Mouse (Mus musculus): ENCODE measurements at regions not wholly inside any gene's neighbourhood (a gene's known extent, or its start where the extent isn't known, plus 50 kb on each side); places are given as distances from the start of the nearest gene placed in this dataset.

- Histone ChIP-seq H3K4me3 (no peak overlapping the region), H3K36me3 (no peaks in the 10 kb centered on the region), H3K27ac (ENCODE audit: poor library complexity, severe bottlenecking) (no peak overlapping the region), H3K4me1 (replicated peaks) (peaks cover 6% of the 10 kb centered on the region; the same call in 1 of the 2 replicates), H3K9ac (no peak overlapping the region), H3K9me3 (replicated peaks) (no peaks in the 10 kb centered on the region), H3K4me2 (no peak overlapping the region), H3K27me3 (replicated peaks) (no peaks in the 10 kb centered on the region)
- 44% methylated on average over 3 of the region's 3 CpGs for WGBS
- ATAC-seq (ENCODE audit: insufficient number of reproducible peaks, low FRiP score): no peak
Observed at GRCm38 (mm10) chr6:98872334-98872733, 529.8 kb upstream of the Gm765 start.

- Histone ChIP-seq H3K4me3 (no peak overlapping the region), H3K36me3 (no peaks in the 10 kb centered on the region), H3K27ac (ENCODE audit: poor library complexity, severe bottlenecking) (no peak overlapping the region), H3K9ac (no peak overlapping the region), H3K9me3 (replicated peaks) (no peaks in the 10 kb centered on the region), H3K27me3 (replicated peaks) (no peaks in the 10 kb centered on the region), H3K4me1 (replicated peaks) (peaks cover 6% of the 10 kb centered on the region; the same call in 1 of the 2 replicates), H3K4me2 (no peak overlapping the region)
- 64% methylated on average over 6 of the region's 6 CpGs for WGBS
- ATAC-seq (ENCODE audit: insufficient number of reproducible peaks, low FRiP score): no peak
Observed at GRCm38 (mm10) chr6:98869772-98870171, 527.2 kb upstream of the Gm765 start.

- H3K27me3 ChIP-seq (replicated peaks): no peaks in the 10 kb centered on the region
- H3K27ac ChIP-seq (ENCODE audit: poor library complexity, severe bottlenecking): no peak overlapping the region
- H3K4me3 ChIP-seq: no peak overlapping the region
- no peaks in the 10 kb centered on the region for H3K4me1 ChIP-seq (replicated peaks)
- H3K9ac ChIP-seq: no peak overlapping the region
- no peak for ATAC-seq (ENCODE audit: insufficient number of reproducible peaks, low FRiP score)
- no peak overlapping the region for H3K4me2 ChIP-seq
- no peaks in the 10 kb centered on the region for H3K36me3 ChIP-seq
- H3K9me3 ChIP-seq (replicated peaks): no peaks in the 10 kb centered on the region
- 65% methylated on average over 2 of the region's 2 CpGs for whole genome bisulfite sequencing
Observed at GRCm38 (mm10) chr6:98864306-98864705, 521.8 kb upstream of the Gm765 start.

- no peak for ATAC-seq (ENCODE audit: insufficient number of reproducible peaks, low FRiP score)
- 0 out of 2 replicates have a peak, but pooled peaks cover 3% of the 10 kb centered on the region for H3K4me1 ChIP-seq (replicated peaks)
- no peaks in the 10 kb centered on the region for H3K9me3 ChIP-seq (replicated peaks)
- H3K9ac ChIP-seq: no peak overlapping the region
- no peak overlapping the region for H3K27ac ChIP-seq (ENCODE audit: poor library complexity, severe bottlenecking)
- WGBS: 70% methylated on average over 1 of the region's 1 CpGs
- H3K27me3 ChIP-seq (replicated peaks): no peaks in the 10 kb centered on the region
- no peak overlapping the region for H3K4me2 ChIP-seq
- no peaks in the 10 kb centered on the region for H3K36me3 ChIP-seq
- no peak overlapping the region for H3K4me3 ChIP-seq
Observed at GRCm38 (mm10) chr6:98855958-98856357, 513.4 kb upstream of the Gm765 start.

- no peak overlapping the region for H3K9ac ChIP-seq
Observed at GRCm38 (mm10) chr6:98850906-98851305, 508.4 kb upstream of the Gm765 start.

GRCm38 (mm10) chr6:98848835-98849234 lies 506.3 kb upstream of the Gm765 start:
- Histone ChIP-seq H3K9me3 (replicated peaks) (no peaks in the 10 kb centered on the region), H3K27ac (ENCODE audit: poor library complexity, severe bottlenecking) (no peak overlapping the region), H3K36me3 (no peaks in the 10 kb centered on the region), H3K4me1 (replicated peaks) (peaks cover 9% of the 10 kb centered on the region), H3K27me3 (replicated peaks) (no peaks in the 10 kb centered on the region), H3K4me3 (no peak overlapping the region), H3K9ac (no peak overlapping the region), H3K4me2 (no peak overlapping the region)
- 75% methylated on average over 1 of the region's 1 CpGs for WGBS
- no peak for ATAC-seq (ENCODE audit: insufficient number of reproducible peaks, low FRiP score)

More at GRCm38 (mm10) chr6:98850906-98851305, 508.4 kb upstream of the Gm765 start:
- Histone ChIP-seq H3K27me3 (replicated peaks) (no peaks in the 10 kb centered on the region), H3K4me3 (no peak overlapping the region), H3K4me1 (replicated peaks) (0 out of 2 replicates have a peak, but pooled peaks cover 3% of the 10 kb centered on the region), H3K4me2 (no peak overlapping the region), H3K27ac (ENCODE audit: poor library complexity, severe bottlenecking) (no peak overlapping the region), H3K36me3 (no peaks in the 10 kb centered on the region), H3K9me3 (replicated peaks) (no peaks in the 10 kb centered on the region)
- ATAC-seq (ENCODE audit: insufficient number of reproducible peaks, low FRiP score): no peak
- 83% methylated on average over 2 of the region's 2 CpGs for WGBS

- no peak for ATAC-seq (ENCODE audit: insufficient number of reproducible peaks, low FRiP score)
- no peak overlapping the region for H3K4me2 ChIP-seq
- H3K27ac ChIP-seq (ENCODE audit: poor library complexity, severe bottlenecking): no peak overlapping the region
- H3K9me3 ChIP-seq (replicated peaks): no peaks in the 10 kb centered on the region
- no peaks in the 10 kb centered on the region for H3K27me3 ChIP-seq (replicated peaks)
- WGBS: 59% methylated on average over 5 of the region's 5 CpGs
- H3K4me3 ChIP-seq: no peak overlapping the region
- H3K4me1 ChIP-seq (replicated peaks): peaks cover 18% of the 10 kb centered on the region
- no peaks in the 10 kb centered on the region for H3K36me3 ChIP-seq
- no peak overlapping the region for H3K9ac ChIP-seq
Observed at GRCm38 (mm10) chr6:98846001-98846695, 503.6 kb upstream of the Gm765 start.

- Histone ChIP-seq H3K4me3 (no peak overlapping the region), H3K9me3 (replicated peaks) (no peaks in the 10 kb centered on the region), H3K36me3 (no peaks in the 10 kb centered on the region), H3K27ac (ENCODE audit: poor library complexity, severe bottlenecking) (no peak overlapping the region), H3K4me2 (no peak overlapping the region), H3K9ac (no peak overlapping the region), H3K27me3 (replicated peaks) (no peaks in the 10 kb centered on the region), H3K4me1 (replicated peaks) (peaks cover 18% of the 10 kb centered on the region)
- ATAC-seq (ENCODE audit: insufficient number of reproducible peaks, low FRiP score): no peak; the same call in 1 of the 2 replicates
- 42% methylated on average over 5 of the region's 5 CpGs for WGBS
Observed at GRCm38 (mm10) chr6:98843598-98843997, 501.0 kb upstream of the Gm765 start.

- Histone ChIP-seq H3K9me3 (replicated peaks) (no peaks in the 10 kb centered on the region), H3K4me1 (replicated peaks) (peaks cover 18% of the 10 kb centered on the region), H3K9ac (no peak overlapping the region), H3K27ac (ENCODE audit: poor library complexity, severe bottlenecking) (no peak overlapping the region), H3K36me3 (no peaks in the 10 kb centered on the region), H3K4me2 (no peak overlapping the region), H3K27me3 (replicated peaks) (no peaks in the 10 kb centered on the region), H3K4me3 (no peak overlapping the region)
- WGBS: 25% methylated on average over 4 of the region's 4 CpGs
- no peak for ATAC-seq (ENCODE audit: insufficient number of reproducible peaks, low FRiP score)
Observed at GRCm38 (mm10) chr6:98842924-98843323, 500.4 kb upstream of the Gm765 start.

GRCm38 (mm10) chr6:98833922-98834321 lies 491.4 kb upstream of the Gm765 start:
- Histone ChIP-seq H3K4me2 (no peak overlapping the region), H3K36me3 (no peaks in the 10 kb centered on the region), H3K4me3 (no peak overlapping the region), H3K9ac (no peak overlapping the region), H3K4me1 (replicated peaks) (no peaks in the 10 kb centered on the region), H3K27ac (ENCODE audit: poor library complexity, severe bottlenecking) (no peak overlapping the region), H3K9me3 (replicated peaks) (no peaks in the 10 kb centered on the region), H3K27me3 (replicated peaks) (no peaks in the 10 kb centered on the region)
- no peak for ATAC-seq (ENCODE audit: insufficient number of reproducible peaks, low FRiP score)
- WGBS: 71% methylated on average over 7 of the region's 7 CpGs

GRCm38 (mm10) chr6:98830191-98830590 lies 487.6 kb upstream of the Gm765 start:
- 71% methylated on average over 4 of the region's 4 CpGs for WGBS
- no peak for ATAC-seq (ENCODE audit: insufficient number of reproducible peaks, low FRiP score)
- Histone ChIP-seq H3K27ac (ENCODE audit: poor library complexity, severe bottlenecking) (no peak overlapping the region), H3K9me3 (replicated peaks) (no peaks in the 10 kb centered on the region), H3K36me3 (no peaks in the 10 kb centered on the region), H3K9ac (no peak overlapping the region), H3K4me2 (no peak overlapping the region), H3K27me3 (replicated peaks) (no peaks in the 10 kb centered on the region), H3K4me1 (replicated peaks) (no peaks in the 10 kb centered on the region), H3K4me3 (no peak overlapping the region)

- ATAC-seq (ENCODE audit: insufficient number of reproducible peaks, low FRiP score): no peak
- Histone ChIP-seq H3K4me2 (no peak overlapping the region), H3K9ac (no peak overlapping the region), H3K27me3 (replicated peaks) (no peaks in the 10 kb centered on the region), H3K27ac (ENCODE audit: poor library complexity, severe bottlenecking) (no peak overlapping the region), H3K9me3 (replicated peaks) (no peaks in the 10 kb centered on the region), H3K4me1 (replicated peaks) (no peaks in the 10 kb centered on the region), H3K36me3 (no peaks in the 10 kb centered on the region), H3K4me3 (no peak overlapping the region)
- WGBS: 94% methylated on average over 1 of the region's 1 CpGs
Observed at GRCm38 (mm10) chr6:98808046-98808445, 465.5 kb upstream of the Gm765 start.

Measured in heart, embryonic 12.5 days (tissue).